Mouse (Mus musculus) regulatory T cell (primary cell): ENCODE data around the gene Pate3.
"Not testable (repeated sequence)": the region's sequence is repeated elsewhere in the genome, so short reads cannot be mapped to it uniquely, and the experiment has no call there.

Experiments used
- in situ Hi-C: fragments of 300-600 bp; cut with MboI, MseI; formaldehyde crosslinking; loops from one replicate; pipeline ENCODE4 v1.15.1; 2025; ENCODE audit warnings: high pct_unique_total_duplicates

The Pate3 gene

GRCm38 (mm10) chr9:35648102-35648501, at the start of gene Pate3:
TSS of gene Pate3 (minus strand) at chr9:35648202.
- in situ Hi-C loops = no loop called here

DNA sequence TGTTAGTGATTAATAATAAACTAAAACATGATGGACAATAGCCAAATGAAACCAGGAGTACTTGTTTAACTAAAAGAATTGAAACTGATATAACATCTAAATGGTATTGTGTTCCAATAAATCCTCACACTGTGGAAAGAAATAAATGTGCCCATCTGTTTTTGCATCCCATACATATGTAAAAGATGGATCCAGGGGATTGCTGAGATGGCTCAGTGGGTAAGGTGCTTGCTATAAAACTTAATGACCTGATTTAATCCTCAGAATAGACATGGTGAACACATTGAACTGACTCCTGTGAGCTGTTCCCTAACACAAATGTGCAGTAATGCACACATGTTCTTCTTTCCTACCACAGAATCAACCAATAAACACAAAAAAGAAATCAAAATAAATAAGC, 43.9 kb upstream of the Pate3 start:
- in situ Hi-C loops = no loop called here

GRCm38 (mm10) chr9:35687013-35687412, 39.0 kb upstream of the Pate3 start, which contains the start of gene Pate1:
TSS of gene Pate1 (minus strand) at chr9:35687390.
- in situ Hi-C loops = no loop called here

GRCm38 (mm10) chr9:35673557-35673956, 25.6 kb upstream of the Pate3 start:
- in situ Hi-C loops = no loop called here

DNA sequence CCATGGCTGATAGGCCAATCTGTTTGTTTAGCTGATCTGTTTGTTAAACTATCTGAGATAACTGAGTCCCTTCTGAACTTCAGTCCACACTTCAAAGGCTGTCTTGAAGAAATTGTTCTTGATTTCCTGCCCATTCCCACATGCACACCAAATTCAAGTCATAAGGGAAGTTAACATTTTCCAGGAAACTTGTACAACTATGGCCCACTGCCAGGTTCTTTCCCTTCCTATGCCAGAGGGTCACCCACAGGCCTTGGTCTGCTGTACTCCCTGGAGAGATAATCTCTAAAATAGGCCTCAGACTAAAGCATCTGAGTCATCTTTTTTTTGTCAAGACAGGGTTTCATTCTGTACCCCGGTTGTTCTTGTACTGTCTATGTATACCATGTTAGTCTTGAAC, 15.0 kb downstream of the Pate3 start:
- in situ Hi-C loops = no loop called here

- in situ Hi-C loops = not testable (repeated sequence)
Measured at GRCm38 (mm10) chr9:35616784-35617183, 31.2 kb downstream of the Pate3 start.

GRCm38 (mm10) chr9:35614005-35614404, 34.0 kb downstream of the Pate3 start:
- in situ Hi-C loops = no loop called here

- in situ Hi-C loops = no loop called here
Measured at GRCm38 (mm10) chr9:35611841-35612240, 36.2 kb downstream of the Pate3 start, which contains the start of gene Pate4. TSS of gene Pate4 (minus strand) at chr9:35611941.

DNA sequence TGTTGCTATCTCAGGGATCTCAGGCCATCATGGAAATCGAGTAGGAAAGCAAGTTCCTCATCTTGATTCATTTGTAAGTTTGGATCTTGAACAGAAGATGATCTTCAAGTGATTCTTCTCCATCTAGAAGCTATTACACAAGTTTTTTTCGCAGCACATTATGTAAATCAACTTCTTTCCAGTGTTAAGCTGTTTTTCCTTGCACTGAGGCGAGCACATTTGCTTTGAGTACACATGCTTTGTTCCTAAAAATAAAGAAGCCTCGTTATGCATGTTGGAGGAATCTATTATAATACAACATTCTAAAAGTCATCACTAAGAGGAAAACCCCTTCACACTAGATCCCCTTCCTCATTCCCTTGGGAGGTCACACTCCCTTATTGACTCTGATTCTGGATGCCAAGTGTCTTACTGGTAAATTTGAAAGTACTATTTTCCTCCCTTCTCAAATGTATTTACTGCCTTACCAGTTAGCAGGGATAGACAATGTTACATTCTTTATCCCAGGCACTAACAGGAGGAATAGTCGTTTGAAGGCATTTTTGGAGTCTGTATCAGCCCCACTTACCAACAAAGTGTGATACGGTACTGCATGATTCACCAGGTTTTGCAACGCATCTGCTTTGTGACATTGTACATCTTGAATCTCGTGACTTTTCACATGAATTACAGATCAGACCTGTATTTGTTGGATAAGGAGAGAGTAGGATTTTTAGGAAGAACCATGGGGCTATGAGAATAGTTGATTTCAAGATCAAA, 40.2 kb downstream of the Pate3 start:
- in situ Hi-C loops = no loop called here
